Mouse (Mus musculus) olfactory bulb, adult 2 months (tissue): ENCODE measurements around the gene Auh. TPM values are rescaled to one million over a fixed set of nuclear protein-coding genes. Genes with fewer than 3 reads are reported as not detected.
A peak's percentile ranks its signal among the peaks of the same experiment; 100 is the strongest.

Source experiments
- H3K27ac ChIP-seq: fragments of 200-500 bp; 2 replicates; pipeline ENCODE4 v1.5.1; 2012; ENCODE audit warnings: low read depth, low read length; ENCODE audit not compliant: insufficient read depth
- H3K4me1 ChIP-seq: fragments of 200-500 bp; 2 replicates; pipeline ENCODE4 v1.6.1; 2012; ENCODE audit warnings: low read length; ENCODE audit not compliant: control insufficient read depth, insufficient read depth
- H3K4me3 ChIP-seq: fragments of 200-500 bp; 2 replicates; pipeline ENCODE4 v1.5.1; 2012; ENCODE audit warnings: mild to moderate bottlenecking, low read depth, low read length, moderate library complexity; ENCODE audit not compliant: insufficient read depth
- CTCF ChIP-seq: fragments of 200-500 bp; IDR thresholded peaks from 2 replicates; pipeline ENCODE4 v1.5.1; 2012; ENCODE audit warnings: low read depth, mild to moderate bottlenecking, low read length, moderate library complexity; ENCODE audit not compliant: insufficient read depth
- POLR2A ChIP-seq: fragments of 200-500 bp; IDR thresholded peaks from 2 replicates; pipeline ENCODE4 v1.6.1; 2012; ENCODE audit warnings: mild to moderate bottlenecking, low read depth, low read length, moderate library complexity; ENCODE audit not compliant: insufficient read depth
- WGBS: fragments of 180-500 bp; shearing (Covaris S2); methylation state at CpG from one replicate; pipeline ENCODE4 v1.1.7; 2018; 5-methylcytosine and 5-hydroxymethylcytosine counted together
- polyA plus RNA-seq: library from polyadenylated mRNA; stranded (reverse); fragments of >200 nt; gene quantifications from 2 replicates; pipeline ENCODE4 v1.2.4, GENCODE M21; 2012; ENCODE audit warnings: low replicate concordance; ENCODE audit not compliant: missing spikeins, insufficient read depth, insufficient read length

Gene Auh
- polyA plus RNA-seq, 1 experiment, result not detected

DNA sequence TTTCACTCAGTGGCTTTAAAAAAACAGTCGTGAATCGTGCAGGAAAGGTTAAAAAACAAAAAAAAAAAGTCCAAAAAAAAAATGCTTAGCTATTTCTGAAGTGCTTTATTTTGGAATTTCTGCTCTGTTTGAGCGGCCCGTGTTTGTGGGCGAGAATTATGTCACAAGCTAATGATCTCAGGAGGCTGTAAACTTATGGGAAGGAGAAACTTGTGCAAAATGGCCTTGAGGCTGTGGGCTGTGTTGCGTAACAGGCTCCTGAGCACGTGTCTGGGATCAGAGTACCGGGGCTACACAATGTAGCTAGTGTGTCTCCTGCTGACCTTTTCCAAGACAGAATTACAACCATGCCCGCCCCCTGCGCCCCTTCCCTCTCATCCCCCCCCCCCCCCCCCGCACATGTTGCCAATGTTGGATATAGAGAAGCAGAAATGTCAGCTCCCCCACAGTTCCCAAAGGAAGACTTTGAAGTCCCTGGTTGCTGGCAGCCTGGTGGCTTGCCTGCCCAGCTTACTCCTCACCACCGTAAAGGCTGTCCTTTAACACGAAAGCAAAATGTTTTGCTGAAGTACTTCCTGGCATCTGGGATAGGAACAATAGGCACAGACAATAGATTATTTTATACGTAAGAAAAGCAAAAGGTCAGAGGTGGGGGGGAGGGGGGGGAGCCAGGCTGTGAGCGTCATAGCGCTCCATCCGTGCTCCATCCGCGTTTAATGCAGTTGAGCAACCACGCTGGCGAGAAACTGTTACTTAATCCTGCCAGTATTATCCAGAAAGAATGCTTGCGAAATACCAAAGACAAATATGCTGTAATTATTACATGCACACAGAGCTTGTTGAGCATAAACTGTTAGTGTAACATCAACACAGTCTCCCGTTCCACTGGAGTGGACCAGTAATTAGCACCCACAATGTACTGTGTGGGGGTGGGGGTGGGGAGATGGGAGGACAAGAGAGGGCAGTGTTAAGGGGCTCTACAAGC is 107.0 kb downstream of the Auh start:
- H3K27ac ChIP-seq, result peak overlapping the region; percentile 26; the same call in 1 of the 2 replicates
- no peak for TF ChIP-seq CTCF
- no peak for TF ChIP-seq POLR2A
- WGBS, result 10% methylated on average over 23 of the region's 23 CpGs
- H3K4me1 ChIP-seq, result peaks cover 48% of the 10 kb centered on the region
- H3K4me3 ChIP-seq, result no peak overlapping the region

DNA sequence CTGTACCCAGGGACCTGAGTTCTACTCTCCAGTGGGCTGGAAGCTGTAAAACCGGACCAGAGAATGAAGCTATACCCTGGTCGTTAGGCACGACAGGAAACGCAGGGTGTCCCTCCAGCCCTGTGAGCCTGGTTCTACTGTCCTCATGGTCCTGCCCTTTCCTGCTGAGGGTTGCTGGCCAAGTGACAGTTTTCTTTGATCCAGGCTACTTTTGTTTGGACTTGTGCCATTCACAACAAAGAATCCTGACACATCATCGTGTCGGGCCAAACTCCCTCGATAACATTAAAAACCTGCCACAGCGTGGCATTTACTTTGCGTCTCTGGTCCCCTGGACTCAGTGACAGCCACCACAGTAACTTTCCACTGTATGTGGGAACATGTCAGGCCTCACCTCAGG is 107.9 kb downstream of the Auh start:
- H3K4me3 ChIP-seq, result no peak overlapping the region
- 55% methylated on average over 9 of the region's 9 CpGs for WGBS
- H3K27ac ChIP-seq, result 0 out of 2 replicates have a peak overlapping the region, but pooled peaks have one; percentile 36
- peaks cover 56% of the 10 kb centered on the region for H3K4me1 ChIP-seq
- TF ChIP-seq CTCF, result no peak
- no peak for TF ChIP-seq POLR2A

DNA sequence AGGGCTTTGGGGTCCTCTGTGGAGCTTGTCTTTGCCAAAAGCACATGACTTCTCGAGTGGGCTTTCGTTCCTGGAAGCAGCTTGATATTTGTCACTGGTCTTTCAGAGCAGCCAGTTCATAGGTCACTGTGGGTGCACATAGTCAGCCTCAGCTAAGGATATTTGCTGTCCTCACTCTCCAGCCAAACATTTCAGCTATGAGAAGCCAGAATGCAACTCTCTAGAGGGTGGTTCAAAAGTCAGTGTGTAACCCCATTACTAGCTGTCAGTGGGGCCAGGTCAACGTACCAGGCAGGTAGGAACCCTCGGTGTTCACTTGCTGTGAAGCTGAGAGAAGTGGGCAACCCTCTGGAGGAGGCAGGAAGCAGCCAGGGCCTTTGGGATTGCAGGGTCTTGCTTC is 109.6 kb downstream of the Auh start:
- TF ChIP-seq POLR2A (no peak), CTCF (no peak)
- Histone ChIP-seq H3K27ac (no peak overlapping the region), H3K4me3 (no peak overlapping the region), H3K4me1 (peaks cover 58% of the 10 kb centered on the region)
- 87% methylated on average over 4 of the region's 4 CpGs for WGBS

DNA sequence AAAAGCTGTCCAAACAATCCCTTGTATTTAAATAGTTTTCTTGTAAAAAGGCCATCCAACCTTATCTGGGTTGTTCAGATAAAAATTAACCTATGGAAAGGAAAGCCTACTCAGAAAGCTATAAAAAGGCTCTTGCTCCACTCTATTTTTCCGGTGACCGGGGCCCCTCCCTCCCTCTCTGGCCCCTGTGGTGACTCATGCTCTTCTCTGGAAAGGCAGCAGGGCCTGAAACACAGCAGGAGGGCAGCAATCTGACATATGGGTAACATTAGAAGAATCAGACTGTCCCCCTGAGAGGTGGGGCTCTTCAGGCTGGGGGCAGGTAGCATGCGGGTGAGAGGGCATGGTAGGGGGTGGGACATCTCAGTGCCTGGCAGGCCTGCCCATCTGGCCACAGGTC is 110.7 kb downstream of the Auh start:
- TF ChIP-seq POLR2A, result no peak
- TF ChIP-seq CTCF, result no peak
- WGBS, result 16% methylated on average over 3 of the region's 3 CpGs
- peak overlapping the region; percentile 82 for H3K27ac ChIP-seq
- H3K4me3 ChIP-seq, result no peak overlapping the region
- peaks cover 55% of the 10 kb centered on the region for H3K4me1 ChIP-seq

DNA sequence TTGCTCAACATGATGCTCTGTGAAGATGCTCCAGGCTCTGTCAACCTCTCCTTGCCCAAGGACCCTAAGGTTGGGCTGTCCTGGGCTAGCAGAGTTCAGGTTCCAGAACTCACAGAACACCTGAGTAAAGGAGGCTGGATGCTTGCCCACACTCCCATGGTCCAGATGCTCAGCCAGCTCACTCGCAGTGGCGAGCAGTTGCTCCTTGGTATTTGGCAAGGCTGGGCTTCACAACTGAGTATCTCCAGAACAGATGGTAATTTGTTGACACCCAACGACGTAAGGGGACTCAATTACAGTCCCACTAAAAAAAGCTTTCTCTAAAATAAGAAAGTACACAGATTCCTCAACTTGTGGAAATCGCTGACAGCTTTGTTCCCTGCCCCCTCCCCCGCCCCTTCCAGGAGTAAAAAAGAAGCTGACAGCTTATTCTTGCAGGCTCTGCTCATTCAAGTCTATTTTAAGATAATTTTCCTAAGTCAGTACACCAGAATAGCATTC is 111.4 kb downstream of the Auh start:
- WGBS, result 17% methylated on average over 6 of the region's 6 CpGs
- H3K27ac ChIP-seq, result peak overlapping the region; percentile 91

DNA sequence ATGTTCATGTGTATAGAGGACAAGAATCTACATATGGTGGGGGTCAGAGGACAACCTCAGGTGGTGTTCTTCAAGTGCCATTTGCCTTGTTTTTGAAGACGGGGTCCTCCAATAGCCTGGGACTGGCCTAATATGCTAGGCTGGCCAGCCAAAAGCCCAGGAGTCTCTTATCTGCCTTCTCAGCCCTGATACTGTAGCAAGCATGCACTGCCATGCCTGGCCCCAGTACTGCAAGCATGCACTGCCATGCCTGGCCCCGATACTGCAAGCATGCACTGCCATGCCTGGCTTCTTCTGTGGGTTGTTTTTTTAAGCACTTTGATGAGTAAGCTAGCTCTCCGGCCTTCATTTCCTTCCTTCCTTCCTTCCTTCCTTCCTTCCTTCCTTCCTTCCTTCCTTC is 115.7 kb downstream of the Auh start:
- H3K4me3 ChIP-seq, result no peak overlapping the region
- WGBS, result 84% methylated on average over 3 of the region's 3 CpGs
- H3K4me1 ChIP-seq, result peaks cover 20% of the 10 kb centered on the region
- TF ChIP-seq POLR2A, result no peak
- no peak for TF ChIP-seq CTCF
- no peak overlapping the region for H3K27ac ChIP-seq

More for the DNA sequence above, 111.4 kb downstream of the Auh start:
- no peak overlapping the region for H3K4me3 ChIP-seq
- TF ChIP-seq CTCF (no peak), POLR2A (no peak)
- peaks cover 52% of the 10 kb centered on the region for H3K4me1 ChIP-seq

DNA sequence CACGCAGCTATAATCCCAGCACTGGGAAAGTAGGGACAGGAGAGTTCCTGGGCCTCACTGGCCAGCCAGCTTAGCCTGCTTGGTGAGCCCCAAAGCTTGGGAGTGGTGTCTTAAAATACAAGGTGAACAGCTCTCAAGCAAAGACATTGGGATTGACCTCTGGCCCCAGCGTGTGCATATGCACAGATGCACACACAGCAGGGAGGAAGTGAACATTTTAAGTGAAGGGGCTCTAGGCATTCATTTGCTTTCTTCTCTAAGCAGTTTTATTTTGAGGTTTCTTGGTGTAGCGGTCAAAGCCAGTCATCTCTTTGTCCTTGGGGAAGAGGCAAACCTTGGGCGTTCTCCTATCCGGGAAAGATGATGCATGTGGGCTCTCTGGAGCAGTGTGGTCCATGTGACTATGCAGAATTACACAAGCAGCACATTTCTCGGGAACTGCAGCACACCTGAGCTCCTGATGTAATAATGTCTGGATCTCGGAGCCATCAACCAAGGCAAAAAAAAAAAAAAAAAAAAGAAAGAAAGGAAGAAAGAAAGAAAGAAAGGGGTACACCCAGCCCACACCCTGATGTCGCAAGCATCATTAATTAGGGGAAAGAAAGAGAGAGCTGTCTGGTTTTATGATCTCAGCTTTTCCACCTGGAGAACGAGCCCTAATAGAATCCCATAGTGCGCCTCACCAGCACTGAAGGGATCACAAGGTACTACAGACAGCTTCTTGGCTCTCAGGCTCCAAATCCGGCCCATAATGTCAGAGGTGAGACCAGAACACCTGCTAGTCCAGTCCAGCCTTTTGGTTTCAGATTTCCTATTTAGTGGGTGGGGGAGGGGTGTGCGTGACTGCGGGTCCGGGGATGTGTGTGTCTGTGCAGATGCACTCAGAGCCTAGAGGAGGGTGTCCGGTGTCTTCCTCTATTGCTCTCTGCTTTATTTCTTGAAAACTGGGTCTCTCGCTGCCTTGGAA is 116.6 kb downstream of the Auh start:
- WGBS, result 83% methylated on average over 16 of the region's 16 CpGs
- Histone ChIP-seq H3K27ac (no peak overlapping the region), H3K4me3 (no peak overlapping the region), H3K4me1 (peaks cover 20% of the 10 kb centered on the region)
- TF ChIP-seq CTCF, result no peak
- no peak for TF ChIP-seq POLR2A

DNA sequence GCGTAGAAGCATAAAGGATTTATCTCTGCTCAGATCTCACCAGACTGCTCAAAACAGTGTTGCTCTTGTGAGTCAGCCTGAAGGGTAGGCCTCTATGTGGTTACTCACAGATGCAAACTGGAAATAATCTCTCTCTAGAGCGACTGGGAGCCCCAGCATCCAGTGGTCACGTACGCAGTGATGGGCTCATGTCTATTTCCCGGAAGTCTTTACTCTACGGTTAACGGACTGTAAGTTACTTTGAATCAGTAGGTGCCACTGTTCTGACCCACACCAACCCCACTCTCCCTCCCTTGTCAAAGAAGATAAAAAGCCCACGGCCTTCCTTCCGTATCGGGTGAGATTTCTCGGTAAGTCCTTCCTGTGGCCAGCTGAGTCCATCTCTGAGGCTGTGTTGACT is 121.8 kb downstream of the Auh start:
- TF ChIP-seq POLR2A, result no peak
- no peak for TF ChIP-seq CTCF
- 88% methylated on average over 11 of the region's 11 CpGs for WGBS

More for the DNA sequence above, 121.8 kb downstream of the Auh start:
- no peak overlapping the region for H3K27ac ChIP-seq
- peaks cover 17% of the 10 kb centered on the region for H3K4me1 ChIP-seq
- H3K4me3 ChIP-seq, result no peak overlapping the region
